Mouse (Mus musculus) midbrain, embryonic 13.5 days (tissue): Measurements from ENCODE around the gene Tmem161a. TPM values are rescaled to one million over a fixed set of nuclear protein-coding genes. Genes with fewer than 3 reads are reported as not detected.

Experiments
- ATAC-seq: fragments of 200-750 bp; cut with Nextera tagmentation; 2 replicates; pipeline ENCODE4 v1.8.0; 2017; ENCODE audit warnings: mild to moderate bottlenecking, moderate TSS enrichment, moderate library complexity
- H3K27ac ChIP-seq: fragments of 300-500 bp; sonication (generic); 2 replicates; pipeline ENCODE4 v1.5.1; 2015; ENCODE audit warnings: inconsistent platforms, mild to moderate bottlenecking, moderate library complexity
- H3K27me3 ChIP-seq: fragments of 300-500 bp; sonication (generic); 2 replicates; pipeline ENCODE4 v1.6.1; 2015; ENCODE audit warnings: mild to moderate bottlenecking, inconsistent platforms
- H3K36me3 ChIP-seq: fragments of 300-500 bp; sonication (generic); 2 replicates; pipeline ENCODE4 v1.6.1; 2015; ENCODE audit warnings: mild to moderate bottlenecking, inconsistent platforms
- H3K4me1 ChIP-seq: fragments of 300-500 bp; sonication (generic); replicated peaks from 2 replicates; pipeline ENCODE4 v1.6.1; 2015; ENCODE audit warnings: inconsistent platforms
- H3K4me2 ChIP-seq: fragments of 300-500 bp; sonication (generic); replicated peaks from 2 replicates; pipeline ENCODE4 v1.6.1; 2015; ENCODE audit warnings: moderate library complexity, mild to moderate bottlenecking, inconsistent platforms
- H3K4me3 ChIP-seq: fragments of 300-500 bp; sonication (generic); replicated peaks from 2 replicates; pipeline ENCODE4 v1.5.1; 2015; ENCODE audit warnings: mild to moderate bottlenecking, inconsistent platforms
- H3K9ac ChIP-seq: fragments of 300-500 bp; sonication (generic); replicated peaks from 2 replicates; pipeline ENCODE4 v1.6.1; 2015; ENCODE audit warnings: mild to moderate bottlenecking, inconsistent platforms
- H3K9me3 ChIP-seq: fragments of 300-500 bp; sonication (generic); 2 replicates; pipeline ENCODE4 v1.6.1; 2016; ENCODE audit warnings: mild to moderate bottlenecking, inconsistent platforms
- WGBS: fragments of 180-500 bp; shearing (Covaris S2); methylation state at CpG from one replicate; pipeline ENCODE4 v1.1.7; 2015; 5-methylcytosine and 5-hydroxymethylcytosine counted together
- polyA plus RNA-seq: library from polyadenylated mRNA; unstranded; fragments of >200 nt; fragmentation: Nextera tagmentation; extraction: Ambion mirVana; gene quantifications from 2 replicates; pipeline ENCODE4 v1.2.1, GENCODE M21; 2015

The Tmem161a gene
- polyA plus RNA-seq, 1 experiment from 2014 or later: 49.5 TPM

- Histone ChIP-seq H3K27me3 (no peaks in the 10 kb centered on the region), H3K4me1 (no peaks in the 10 kb centered on the region; the same call in none of the 2 replicates), H3K9me3 (no peaks in the 10 kb centered on the region), H3K27ac (no peak overlapping the region), H3K4me2 (no peak overlapping the region), H3K36me3 (peaks cover 2% of the 10 kb centered on the region; the same call in 1 of the 2 replicates), H3K9ac (no peak overlapping the region), H3K4me3 (no peak overlapping the region)
- 71% methylated on average over 5 of the region's 5 CpGs for WGBS
- no peak for ATAC-seq
Measured at GRCm38 (mm10) chr8:70193238-70193637, 21.1 kb downstream of the Tmem161a start.

GRCm38 (mm10) chr8:70194191-70194590, 22.0 kb downstream of the Tmem161a start:
- H3K27me3 ChIP-seq: no peaks in the 10 kb centered on the region
- no peaks in the 10 kb centered on the region; the same call in none of the 2 replicates for H3K4me1 ChIP-seq
- H3K4me3 ChIP-seq: no peak overlapping the region
- no peaks in the 10 kb centered on the region for H3K36me3 ChIP-seq
- no peak overlapping the region for H3K4me2 ChIP-seq
- no peak overlapping the region for H3K27ac ChIP-seq
- no peak overlapping the region for H3K9ac ChIP-seq
- no peaks in the 10 kb centered on the region for H3K9me3 ChIP-seq
- WGBS: 93% methylated on average over 3 of the region's 3 CpGs
- no peak for ATAC-seq

- no peak for ATAC-seq
- 80% methylated on average over 2 of the region's 2 CpGs for WGBS
- H3K27ac ChIP-seq: no peak overlapping the region
Measured at GRCm38 (mm10) chr8:70195762-70196161, 23.6 kb downstream of the Tmem161a start.

GRCm38 (mm10) chr8:70197603-70198002, 25.4 kb downstream of the Tmem161a start:
- ATAC-seq: no peak
- H3K36me3 ChIP-seq: no peaks in the 10 kb centered on the region
- 44% methylated on average over 7 of the region's 7 CpGs for WGBS
- H3K4me1 ChIP-seq: no peaks in the 10 kb centered on the region; the same call in none of the 2 replicates
- no peak overlapping the region for H3K4me3 ChIP-seq
- H3K4me2 ChIP-seq: no peak overlapping the region
- no peaks in the 10 kb centered on the region for H3K9me3 ChIP-seq
- no peaks in the 10 kb centered on the region for H3K27me3 ChIP-seq
- no peak overlapping the region for H3K27ac ChIP-seq
- H3K9ac ChIP-seq: 0 out of 2 replicates have a peak overlapping the region, but pooled peaks have one; percentile 29

More at GRCm38 (mm10) chr8:70195762-70196161, 23.6 kb downstream of the Tmem161a start:
- no peak overlapping the region for H3K9ac ChIP-seq
- H3K4me3 ChIP-seq: no peak overlapping the region
- no peaks in the 10 kb centered on the region; the same call in none of the 2 replicates for H3K4me1 ChIP-seq
- no peaks in the 10 kb centered on the region for H3K9me3 ChIP-seq
- no peaks in the 10 kb centered on the region for H3K27me3 ChIP-seq
- no peak overlapping the region for H3K4me2 ChIP-seq
- H3K36me3 ChIP-seq: no peaks in the 10 kb centered on the region

- Histone ChIP-seq H3K4me3 (no peak overlapping the region), H3K36me3 (no peaks in the 10 kb centered on the region), H3K4me1 (no peaks in the 10 kb centered on the region; the same call in none of the 2 replicates), H3K4me2 (no peak overlapping the region), H3K9me3 (no peaks in the 10 kb centered on the region), H3K27ac (no peak overlapping the region), H3K9ac (no peak overlapping the region), H3K27me3 (no peaks in the 10 kb centered on the region)
- WGBS: 78% methylated on average over 5 of the region's 5 CpGs
- no peak for ATAC-seq
Measured at GRCm38 (mm10) chr8:70200098-70200681, 28.0 kb downstream of the Tmem161a start.

GRCm38 (mm10) chr8:70201417-70201816, 29.3 kb downstream of the Tmem161a start:
- H3K4me3 ChIP-seq: no peak overlapping the region
- 91% methylated on average over 3 of the region's 3 CpGs for WGBS
- no peaks in the 10 kb centered on the region for H3K27me3 ChIP-seq
- H3K9ac ChIP-seq: no peak overlapping the region
- H3K4me2 ChIP-seq: no peak overlapping the region
- no peaks in the 10 kb centered on the region for H3K36me3 ChIP-seq
- H3K4me1 ChIP-seq: no peaks in the 10 kb centered on the region; the same call in none of the 2 replicates
- ATAC-seq: no peak
- no peak overlapping the region for H3K27ac ChIP-seq
- no peaks in the 10 kb centered on the region for H3K9me3 ChIP-seq

GRCm38 (mm10) chr8:70203072-70203471, 30.9 kb downstream of the Tmem161a start:
- Histone ChIP-seq H3K9me3 (no peaks in the 10 kb centered on the region), H3K27ac (no peak overlapping the region), H3K4me2 (no peak overlapping the region), H3K27me3 (0 out of 2 replicates have a peak, but pooled peaks cover under 1% of the 10 kb centered on the region), H3K4me1 (no peaks in the 10 kb centered on the region; the same call in none of the 2 replicates), H3K36me3 (no peaks in the 10 kb centered on the region), H3K9ac (no peak overlapping the region), H3K4me3 (no peak overlapping the region)
- ATAC-seq: no peak
- 85% methylated on average over 4 of the region's 4 CpGs for WGBS

- Histone ChIP-seq H3K27me3 (peaks cover 4% of the 10 kb centered on the region), H3K4me2 (no peak overlapping the region), H3K27ac (no peak overlapping the region), H3K4me3 (no peak overlapping the region), H3K9me3 (no peaks in the 10 kb centered on the region), H3K9ac (no peak overlapping the region), H3K4me1 (no peaks in the 10 kb centered on the region; the same call in 1 of the 2 replicates), H3K36me3 (no peaks in the 10 kb centered on the region)
- WGBS: 68% methylated on average over 1 of the region's 1 CpGs
- ATAC-seq: no peak
Measured at GRCm38 (mm10) chr8:70204757-70205156, 32.6 kb downstream of the Tmem161a start.

GRCm38 (mm10) chr8:70208130-70208529, 36.0 kb downstream of the Tmem161a start:
- 29% methylated on average over 1 of the region's 1 CpGs for WGBS
- no peaks in the 10 kb centered on the region for H3K36me3 ChIP-seq
- no peak overlapping the region for H3K27ac ChIP-seq
- ATAC-seq: no peak
- H3K4me2 ChIP-seq: no peak overlapping the region
- peak overlapping the region; percentile 44; the same call in 1 of the 2 replicates for H3K9ac ChIP-seq
- H3K4me1 ChIP-seq: peaks cover 17% of the 10 kb centered on the region
- H3K27me3 ChIP-seq: peaks cover 21% of the 10 kb centered on the region
- H3K4me3 ChIP-seq: no peak overlapping the region
- no peaks in the 10 kb centered on the region for H3K9me3 ChIP-seq

GRCm38 (mm10) chr8:70210538-70210937, 38.4 kb downstream of the Tmem161a start:
- Histone ChIP-seq H3K9me3 (no peaks in the 10 kb centered on the region), H3K4me3 (no peak overlapping the region), H3K9ac (no peak overlapping the region), H3K4me2 (peak overlapping the region; percentile 92; the same call in 1 of the 2 replicates), H3K4me1 (peaks cover 19% of the 10 kb centered on the region), H3K36me3 (no peaks in the 10 kb centered on the region), H3K27me3 (peaks cover 21% of the 10 kb centered on the region), H3K27ac (no peak overlapping the region)
- no peak for ATAC-seq
- WGBS: 36% methylated on average over 8 of the region's 8 CpGs

GRCm38 (mm10) chr8:70211275-70211674, 39.1 kb downstream of the Tmem161a start:
- Histone ChIP-seq H3K27me3 (peaks cover 21% of the 10 kb centered on the region), H3K4me2 (peak overlapping the region; percentile 92), H3K9ac (peak overlapping the region; percentile 72), H3K4me1 (peaks cover 19% of the 10 kb centered on the region), H3K4me3 (peak overlapping the region; percentile 63), H3K9me3 (no peaks in the 10 kb centered on the region), H3K36me3 (no peaks in the 10 kb centered on the region), H3K27ac (no peak overlapping the region)
- 71% methylated on average over 1 of the region's 1 CpGs for WGBS
- ATAC-seq: no peak

- 0 out of 2 replicates have a peak overlapping the region, but pooled peaks have one; percentile 19 for H3K27ac ChIP-seq
- H3K4me1 ChIP-seq: peaks cover 19% of the 10 kb centered on the region
- peak overlapping the region; percentile 63 for H3K4me3 ChIP-seq
- H3K9me3 ChIP-seq: no peaks in the 10 kb centered on the region
- WGBS: 3% methylated on average over 30 of the region's 31 CpGs
- ATAC-seq: no peak
- peak overlapping the region; percentile 72 for H3K9ac ChIP-seq
- peaks cover 24% of the 10 kb centered on the region for H3K27me3 ChIP-seq
- no peaks in the 10 kb centered on the region for H3K36me3 ChIP-seq
- peak overlapping the region; percentile 92 for H3K4me2 ChIP-seq
Measured at GRCm38 (mm10) chr8:70211726-70212111, 39.6 kb downstream of the Tmem161a start.
